Mouse (Mus musculus) midbrain, embryonic 16.5 days (tissue): ENCODE data around the gene Man1a. TPM values are rescaled to one million over a fixed set of nuclear protein-coding genes. Genes with fewer than 3 reads are reported as not detected.

Experiments used
- ATAC-seq: fragments of 200-750 bp; cut with Nextera tagmentation; 2 replicates; pipeline ENCODE4 v1.8.0; 2017; ENCODE audit warnings: moderate TSS enrichment
- H3K27ac ChIP-seq: fragments of 300-500 bp; sonication (generic); 2 replicates; pipeline ENCODE4 v1.5.1; 2014; ENCODE audit warnings: mild to moderate bottlenecking, low read length, mixed read lengths
- H3K27me3 ChIP-seq: fragments of 300-500 bp; sonication (generic); 2 replicates; pipeline ENCODE4 v1.6.1; 2014; ENCODE audit warnings: low read depth, low read length, mixed read lengths; ENCODE audit not compliant: control insufficient read depth, insufficient read depth
- H3K36me3 ChIP-seq: fragments of 300-500 bp; sonication (generic); 2 replicates; pipeline ENCODE4 v1.6.1; 2014; ENCODE audit warnings: mild to moderate bottlenecking, low read length, moderate library complexity, mixed read lengths; ENCODE audit not compliant: control insufficient read depth, insufficient read depth
- H3K4me1 ChIP-seq: fragments of 300-500 bp; sonication (generic); 2 replicates; pipeline ENCODE4 v1.6.1; 2014; ENCODE audit warnings: mild to moderate bottlenecking, low read length, mixed read lengths; ENCODE audit not compliant: control insufficient read depth, insufficient read depth
- H3K4me2 ChIP-seq: fragments of 300-500 bp; sonication (generic); 2 replicates; pipeline ENCODE4 v1.6.1; 2014; ENCODE audit warnings: mild to moderate bottlenecking, low read length, mixed read lengths
- H3K4me3 ChIP-seq: fragments of 300-500 bp; sonication (generic); 2 replicates; pipeline ENCODE4 v1.5.1; 2014; ENCODE audit warnings: low read depth, mild to moderate bottlenecking, low read length, moderate library complexity, mixed read lengths
- H3K9ac ChIP-seq: fragments of 300-500 bp; sonication (generic); 2 replicates; pipeline ENCODE4 v1.6.1; 2014; ENCODE audit warnings: low read depth, low read length, mixed read lengths
- H3K9me3 ChIP-seq: fragments of 300-500 bp; sonication (generic); replicated peaks from 2 replicates; pipeline ENCODE4 v1.6.1; 2014; ENCODE audit warnings: mild to moderate bottlenecking, low read length, mixed read lengths; ENCODE audit not compliant: control insufficient read depth, poor library complexity, severe bottlenecking
- WGBS: fragments of 180-500 bp; shearing (Covaris S2); extraction: QIAGEN DNeasy Blood & Tissue Kit; methylation state at CpG from one replicate; pipeline ENCODE4 v1.1.7; 2014; 5-methylcytosine and 5-hydroxymethylcytosine counted together
- polyA plus RNA-seq: library from polyadenylated mRNA; unstranded; fragments of >200 nt; fragmentation: Nextera tagmentation; extraction: Ambion mirVana; gene quantifications from 2 replicates; pipeline ENCODE4 v1.2.1, GENCODE M21; 2015

Gene Man1a
- polyA plus RNA-seq, 1 experiment from 2014 or later, result 4.7 TPM

GRCm38 (mm10) chr10:54087346-54087745 lies 10.9 kb upstream of the Man1a start:
- H3K4me1 ChIP-seq, result no peaks in the 10 kb centered on the region
- 89% methylated on average over 3 of the region's 3 CpGs for WGBS
- H3K27ac ChIP-seq, result no peak overlapping the region
- no peak overlapping the region for H3K4me2 ChIP-seq
- H3K27me3 ChIP-seq, result no peaks in the 10 kb centered on the region
- H3K9ac ChIP-seq, result no peak overlapping the region
- no peak overlapping the region for H3K4me3 ChIP-seq
- H3K9me3 ChIP-seq, result no peaks in the 10 kb centered on the region
- no peaks in the 10 kb centered on the region for H3K36me3 ChIP-seq
- no peak for ATAC-seq

- Histone ChIP-seq H3K4me3 (no peak overlapping the region), H3K36me3 (no peaks in the 10 kb centered on the region), H3K9me3 (no peaks in the 10 kb centered on the region), H3K4me2 (no peak overlapping the region), H3K27me3 (no peaks in the 10 kb centered on the region), H3K4me1 (no peaks in the 10 kb centered on the region), H3K9ac (no peak overlapping the region), H3K27ac (no peak overlapping the region)
- WGBS, result 87% methylated on average over 2 of the region's 2 CpGs
- ATAC-seq, result no peak
Observed at GRCm38 (mm10) chr10:54085073-54085472, 8.7 kb upstream of the Man1a start.

DNA sequence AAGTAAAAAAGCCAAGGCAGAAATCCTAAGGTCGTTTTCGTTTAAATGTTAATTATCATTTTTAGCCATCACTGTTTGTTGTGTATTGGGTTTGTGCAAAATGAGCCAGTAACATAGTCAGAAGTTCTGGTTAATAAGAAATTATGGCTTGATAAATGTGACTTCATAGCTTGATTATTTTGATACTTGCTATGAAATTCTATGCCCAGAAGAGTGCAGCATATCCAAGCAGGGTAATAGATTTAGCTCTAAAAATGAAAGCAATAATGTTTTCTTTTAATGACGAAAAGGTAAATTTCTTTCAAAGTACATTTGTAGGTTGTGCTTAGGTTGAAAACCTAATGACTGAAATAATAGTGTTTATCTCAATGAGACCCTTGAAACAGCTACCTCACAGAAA lies 596 bp upstream of the Man1a start:
- WGBS, result 62% methylated on average over 3 of the region's 3 CpGs
- ATAC-seq, result no peak
- Histone ChIP-seq H3K27me3 (no peaks in the 10 kb centered on the region), H3K9me3 (no peaks in the 10 kb centered on the region), H3K4me1 (no peaks in the 10 kb centered on the region), H3K27ac (no peak overlapping the region), H3K4me3 (no peak overlapping the region), H3K36me3 (no peaks in the 10 kb centered on the region), H3K4me2 (no peak overlapping the region; the same call in 1 of the 2 replicates), H3K9ac (no peak overlapping the region)

DNA sequence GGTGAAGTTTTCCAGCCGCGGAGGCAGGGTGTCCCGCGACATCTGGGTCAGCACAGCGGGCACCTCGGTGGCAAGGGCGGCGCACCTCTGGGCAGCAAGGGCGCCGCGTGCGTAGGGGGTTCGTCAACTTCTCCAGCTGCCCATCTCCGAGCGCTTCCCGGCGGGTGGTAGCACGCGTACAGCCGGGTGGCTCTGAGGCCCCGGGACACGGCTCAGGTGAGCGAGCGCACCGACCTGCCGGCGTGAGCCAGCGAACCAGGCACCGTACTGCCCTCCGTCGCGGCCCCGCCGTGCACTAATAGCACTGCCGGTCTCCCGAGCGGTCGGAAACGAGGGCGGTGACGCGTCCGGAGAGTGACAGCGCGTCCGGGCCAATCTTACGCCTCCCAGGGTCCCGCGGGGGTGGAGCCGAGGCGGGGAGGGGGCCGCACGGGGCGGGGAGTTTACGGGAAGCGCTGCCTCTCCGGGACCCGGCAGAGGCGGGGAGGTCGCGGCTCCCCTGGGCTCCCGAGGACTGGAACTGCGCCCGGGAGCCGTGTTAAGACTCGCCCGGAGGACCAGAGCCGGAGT lies 883 bp downstream of the Man1a start:
- Histone ChIP-seq H3K27ac (peak overlapping the region; percentile 45), H3K27me3 (no peaks in the 10 kb centered on the region), H3K9me3 (no peaks in the 10 kb centered on the region), H3K36me3 (no peaks in the 10 kb centered on the region), H3K4me2 (peak overlapping the region; percentile 99), H3K4me1 (no peaks in the 10 kb centered on the region), H3K4me3 (peak overlapping the region; percentile 84), H3K9ac (peak overlapping the region; percentile 79)
- WGBS, result under 1% methylated on average over 64 of the region's 68 CpGs
- ATAC-seq, result peak; percentile 98

DNA sequence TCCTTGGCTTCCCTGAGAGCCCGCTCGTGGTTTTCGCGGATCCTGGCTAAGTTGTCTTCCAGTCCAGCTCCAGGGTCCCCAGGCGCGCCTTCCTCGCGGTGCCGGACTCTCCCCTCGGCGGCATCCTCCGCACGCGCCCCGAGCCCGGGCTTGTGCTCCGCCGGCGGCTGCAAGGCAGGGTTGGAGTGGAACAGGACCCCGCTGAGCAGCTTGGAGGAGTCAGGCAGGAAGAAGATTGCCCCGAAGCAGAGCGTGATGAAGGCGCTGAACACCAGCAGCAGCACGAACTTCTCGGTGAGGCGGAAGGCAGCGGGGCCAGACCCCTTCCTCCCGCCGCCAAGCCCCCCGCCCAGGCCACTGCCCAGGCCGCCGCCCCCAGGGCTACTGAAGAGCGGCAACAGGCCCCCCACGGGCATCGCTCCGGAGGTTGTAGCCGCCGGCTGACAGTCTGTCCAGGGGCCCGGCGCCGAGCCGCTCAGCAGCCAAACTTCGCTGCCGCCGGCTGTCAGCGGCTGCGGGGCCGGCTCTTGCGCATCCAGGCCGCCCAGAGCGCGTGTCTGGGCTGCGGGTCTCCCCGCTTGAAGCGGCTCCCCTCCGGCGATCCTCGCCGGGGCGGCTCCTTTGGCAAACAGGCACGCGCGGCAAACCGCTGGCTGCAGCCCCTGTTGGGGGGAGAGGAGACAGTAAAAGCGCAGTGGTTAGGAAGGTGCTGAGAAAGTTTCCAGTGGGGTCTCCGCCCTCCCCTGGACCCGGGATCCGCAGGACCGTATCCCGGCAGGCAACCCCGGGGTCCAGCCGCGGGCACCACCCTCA lies 1.6 kb downstream of the Man1a start:
- Histone ChIP-seq H3K36me3 (no peaks in the 10 kb centered on the region), H3K9me3 (no peaks in the 10 kb centered on the region), H3K4me3 (peak overlapping the region; percentile 84), H3K9ac (peak overlapping the region; percentile 79), H3K27ac (peak overlapping the region; percentile 72), H3K27me3 (no peaks in the 10 kb centered on the region), H3K4me1 (no peaks in the 10 kb centered on the region), H3K4me2 (peak overlapping the region; percentile 99)
- ATAC-seq, result peak; percentile 70
- under 1% methylated on average over 73 of the region's 73 CpGs for WGBS

DNA sequence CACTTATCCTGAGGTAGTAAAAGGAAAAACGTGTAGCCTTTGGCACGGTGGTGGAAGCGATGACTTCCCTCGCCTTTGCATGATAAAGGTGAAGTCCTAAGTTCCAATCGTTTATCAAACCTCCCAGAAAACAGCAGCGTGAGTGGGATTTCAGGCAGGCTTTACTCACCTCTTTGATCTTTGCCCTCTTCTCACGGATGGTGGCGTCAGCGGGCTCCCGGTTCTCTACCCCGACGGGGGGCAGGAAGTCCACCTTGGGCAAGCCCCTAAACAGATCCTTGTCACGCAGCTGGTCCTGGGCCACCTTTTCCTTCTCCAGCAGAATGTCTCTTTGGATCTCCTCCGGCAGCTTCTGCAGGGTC lies 2.2 kb downstream of the Man1a start:
- H3K4me1 ChIP-seq, result no peaks in the 10 kb centered on the region
- H3K27me3 ChIP-seq, result no peaks in the 10 kb centered on the region
- H3K4me2 ChIP-seq, result peak overlapping the region; percentile 99
- H3K9me3 ChIP-seq, result no peaks in the 10 kb centered on the region
- H3K4me3 ChIP-seq, result peak overlapping the region; percentile 84
- H3K9ac ChIP-seq, result peak overlapping the region; percentile 79
- H3K27ac ChIP-seq, result no peak overlapping the region; the same call in 1 of the 2 replicates
- ATAC-seq, result peak; percentile 2; the same call in 1 of the 2 replicates
- 0% methylated on average over 14 of the region's 14 CpGs for WGBS
- no peaks in the 10 kb centered on the region for H3K36me3 ChIP-seq

DNA sequence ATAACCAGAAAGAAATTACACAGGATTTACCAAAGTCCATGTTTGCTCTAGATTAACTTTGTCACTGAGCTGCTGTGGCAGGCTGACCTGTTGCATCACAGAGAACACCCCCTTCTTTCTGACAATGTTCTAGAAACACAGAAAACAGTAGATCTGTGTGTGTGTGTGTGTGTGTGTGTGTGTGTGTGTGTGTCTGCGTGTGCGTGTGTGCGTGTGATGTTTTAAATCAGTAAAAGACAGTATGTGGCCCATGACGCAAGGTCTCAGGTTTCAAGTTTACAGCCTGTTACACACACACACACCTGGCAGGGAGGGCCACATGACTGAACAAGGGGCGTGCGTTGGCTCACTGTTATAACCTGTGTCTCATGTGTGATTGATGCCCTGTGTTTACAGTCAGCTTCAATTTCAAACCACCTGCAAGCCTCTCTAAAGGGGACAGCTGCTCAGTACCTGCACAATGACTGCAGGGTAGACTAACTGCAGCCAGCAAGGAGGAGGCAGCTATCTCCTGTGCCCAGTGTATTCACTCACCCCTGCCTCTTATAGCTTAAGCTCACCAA lies 2.7 kb downstream of the Man1a start:
- H3K4me2 ChIP-seq, result peak overlapping the region; percentile 99
- 81% methylated on average over 6 of the region's 6 CpGs for WGBS
- no peaks in the 10 kb centered on the region for H3K27me3 ChIP-seq
- no peaks in the 10 kb centered on the region for H3K36me3 ChIP-seq
- H3K9ac ChIP-seq, result peak overlapping the region; percentile 79
- H3K4me3 ChIP-seq, result peak overlapping the region; percentile 84
- no peak overlapping the region for H3K27ac ChIP-seq
- ATAC-seq, result no peak
- no peaks in the 10 kb centered on the region for H3K4me1 ChIP-seq
- H3K9me3 ChIP-seq, result no peaks in the 10 kb centered on the region

DNA sequence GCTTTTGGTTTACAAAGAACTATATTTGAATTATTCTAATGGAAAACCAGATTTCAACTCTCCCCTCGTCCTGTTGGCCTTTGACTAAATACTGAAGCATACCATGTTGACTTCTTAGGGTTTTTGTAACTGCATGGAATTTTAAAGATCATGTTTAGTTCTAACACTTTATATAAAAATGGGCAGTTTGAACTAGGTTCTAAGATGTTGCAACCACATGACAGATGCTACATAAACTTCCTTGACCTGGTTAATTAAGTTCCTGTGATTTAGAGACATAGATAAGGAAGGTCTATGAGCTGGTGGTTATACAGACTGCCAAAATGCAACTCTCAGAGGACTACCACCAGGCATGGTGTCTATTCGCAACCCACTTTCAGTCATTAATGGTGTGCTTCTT lies 4.1 kb downstream of the Man1a start:
- Histone ChIP-seq H3K4me3 (peak overlapping the region; percentile 84), H3K4me2 (peak overlapping the region; percentile 99), H3K9me3 (no peaks in the 10 kb centered on the region), H3K27me3 (no peaks in the 10 kb centered on the region), H3K36me3 (no peaks in the 10 kb centered on the region), H3K9ac (no peak overlapping the region), H3K27ac (no peak overlapping the region), H3K4me1 (no peaks in the 10 kb centered on the region)
- WGBS, result 95% methylated on average over 2 of the region's 2 CpGs
- ATAC-seq, result no peak

DNA sequence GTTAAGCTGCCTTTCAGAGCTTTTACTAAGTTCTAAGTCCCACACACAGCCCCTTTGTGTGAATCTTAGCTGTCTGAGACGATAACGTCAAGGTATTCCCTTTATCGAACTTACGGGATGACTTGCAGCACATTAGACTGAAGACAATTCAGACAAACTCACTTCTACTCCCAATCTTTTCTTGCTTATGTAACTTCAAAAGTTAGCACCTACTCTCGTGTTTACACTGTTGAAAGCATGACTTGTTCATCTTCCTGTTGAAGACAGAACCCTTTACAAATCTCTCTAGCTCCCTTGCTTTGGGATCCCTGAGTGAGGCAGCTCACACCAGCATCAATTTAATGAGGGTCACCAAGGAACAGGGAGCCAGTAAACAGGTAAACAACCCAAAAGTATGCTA lies 5.9 kb downstream of the Man1a start:
- H3K27ac ChIP-seq, result no peak overlapping the region
- no peaks in the 10 kb centered on the region for H3K9me3 ChIP-seq
- no peak overlapping the region for H3K9ac ChIP-seq
- H3K4me3 ChIP-seq, result no peak overlapping the region
- H3K4me2 ChIP-seq, result peak overlapping the region; percentile 34; the same call in 1 of the 2 replicates
- 85% methylated on average over 5 of the region's 5 CpGs for WGBS
- no peaks in the 10 kb centered on the region for H3K27me3 ChIP-seq
- H3K36me3 ChIP-seq, result no peaks in the 10 kb centered on the region
- ATAC-seq, result no peak
- no peaks in the 10 kb centered on the region for H3K4me1 ChIP-seq
